Mouse (Mus musculus) neural tube, embryonic 15.5 days (tissue): ENCODE data around the gene 4930469K13Rik. TPM values are rescaled to one million over a fixed set of nuclear protein-coding genes. Genes with fewer than 3 reads are reported as not detected.

Source experiments
- ATAC-seq: fragments of 200-750 bp; cut with Nextera tagmentation; 2 replicates; pipeline ENCODE4 v1.8.0; 2017; ENCODE audit warnings: mild to moderate bottlenecking, moderate TSS enrichment, moderate library complexity; ENCODE audit not compliant: low FRiP score
- H3K27ac ChIP-seq: fragments of 300-500 bp; sonication (generic); replicated peaks from 2 replicates; pipeline ENCODE4 v1.5.1; 2015; ENCODE audit warnings: mild to moderate bottlenecking, inconsistent platforms
- H3K27me3 ChIP-seq: fragments of 300-500 bp; sonication (generic); replicated peaks from 2 replicates; pipeline ENCODE4 v1.6.1; 2015; ENCODE audit warnings: inconsistent platforms
- H3K36me3 ChIP-seq: fragments of 300-500 bp; sonication (generic); 2 replicates; pipeline ENCODE4 v1.6.1; 2015; ENCODE audit warnings: inconsistent platforms
- H3K4me1 ChIP-seq: fragments of 300-500 bp; sonication (generic); 2 replicates; pipeline ENCODE4 v1.6.1; 2015; ENCODE audit warnings: inconsistent platforms
- H3K4me2 ChIP-seq: fragments of 300-500 bp; sonication (generic); 2 replicates; pipeline ENCODE4 v1.6.1; 2015; ENCODE audit warnings: inconsistent platforms, mild to moderate bottlenecking, moderate library complexity
- H3K4me3 ChIP-seq: fragments of 300-500 bp; sonication (generic); replicated peaks from 2 replicates; pipeline ENCODE4 v1.5.1; 2015; ENCODE audit warnings: mild to moderate bottlenecking, inconsistent platforms
- H3K9ac ChIP-seq: fragments of 300-500 bp; sonication (generic); replicated peaks from 2 replicates; pipeline ENCODE4 v1.6.1; 2015; ENCODE audit warnings: mild to moderate bottlenecking, inconsistent platforms
- H3K9me3 ChIP-seq: fragments of 300-500 bp; sonication (generic); replicated peaks from 2 replicates; pipeline ENCODE4 v1.6.1; 2016; ENCODE audit warnings: inconsistent platforms
- WGBS: fragments of 180-500 bp; shearing (Covaris S2); methylation state at CpG from one replicate; pipeline ENCODE4 v1.1.7; 2015; ENCODE audit warnings: mixed read lengths; 5-methylcytosine and 5-hydroxymethylcytosine counted together
- polyA plus RNA-seq: library from polyadenylated mRNA; unstranded; fragments of >200 nt; fragmentation: Nextera tagmentation; extraction: Ambion mirVana; gene quantifications from 2 replicates; pipeline ENCODE4 v1.2.1, GENCODE M21; 2015

The 4930469K13Rik gene
- polyA plus RNA-seq, 1 experiment from 2014 or later = 24.1 TPM

- H3K4me2 ChIP-seq = no peak overlapping the region
- H3K9ac ChIP-seq = no peak overlapping the region
- H3K4me1 ChIP-seq = peaks cover 13% of the 10 kb centered on the region
- H3K4me3 ChIP-seq = no peak overlapping the region
- no peaks in the 10 kb centered on the region; the same call in 1 of the 2 replicates for H3K27me3 ChIP-seq
- WGBS = 75% methylated on average over 2 of the region's 2 CpGs
- H3K36me3 ChIP-seq = no peaks in the 10 kb centered on the region
- no peak overlapping the region for H3K27ac ChIP-seq
- H3K9me3 ChIP-seq = no peaks in the 10 kb centered on the region
- ATAC-seq = no peak
Observed at GRCm38 (mm10) chr11:34077870-34078269, 20.5 kb downstream of the 4930469K13Rik start.

DNA sequence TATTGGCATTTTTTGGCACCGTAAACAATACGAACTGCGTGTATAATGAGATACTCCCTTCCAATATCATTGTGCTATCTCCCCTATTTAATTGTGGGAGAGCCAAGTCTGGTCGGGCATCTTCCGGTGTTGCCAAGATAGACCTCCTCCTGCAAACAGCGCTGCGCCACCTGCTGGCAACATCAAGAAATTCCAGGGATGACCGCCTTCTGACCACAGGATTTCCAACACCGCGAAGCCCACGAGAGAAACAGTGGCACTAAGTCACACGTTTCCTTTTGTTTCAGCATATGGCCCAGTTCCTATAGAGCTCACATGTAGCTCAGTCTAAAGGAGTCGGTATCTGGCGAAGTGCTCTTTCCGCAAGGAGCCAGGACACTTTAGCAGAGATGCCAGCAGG, 24.6 kb downstream of the 4930469K13Rik start:
- H3K4me1 ChIP-seq = peaks cover 3% of the 10 kb centered on the region; the same call in 1 of the 2 replicates
- H3K4me2 ChIP-seq = peak overlapping the region; percentile 42

DNA sequence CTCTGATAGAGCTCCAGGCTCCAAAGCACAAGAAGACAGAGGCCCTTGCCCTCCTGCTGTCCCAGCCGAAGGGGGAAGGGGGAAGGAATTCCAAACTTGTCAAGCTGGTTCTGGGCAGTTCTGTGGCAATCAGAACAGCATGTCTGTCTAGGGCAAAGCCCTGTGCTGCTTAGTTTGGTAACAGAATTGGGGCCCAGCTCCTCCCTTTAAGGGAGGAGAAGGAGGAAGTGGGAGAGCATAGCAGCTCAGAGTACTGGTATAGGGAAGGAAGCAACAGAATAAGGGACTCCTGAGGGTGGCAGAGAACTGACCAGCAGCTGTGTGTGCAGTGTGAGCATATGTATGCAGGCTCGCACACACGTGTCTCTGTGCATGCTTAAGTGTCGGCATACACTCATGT, 26.0 kb downstream of the 4930469K13Rik start:
- Histone ChIP-seq H3K9me3 (no peaks in the 10 kb centered on the region), H3K27ac (no peak overlapping the region), H3K4me2 (no peak overlapping the region), H3K4me3 (no peak overlapping the region), H3K36me3 (no peaks in the 10 kb centered on the region), H3K27me3 (no peaks in the 10 kb centered on the region; the same call in 1 of the 2 replicates), H3K4me1 (peaks cover 3% of the 10 kb centered on the region; the same call in 1 of the 2 replicates), H3K9ac (no peak overlapping the region)
- WGBS = 77% methylated on average over 4 of the region's 4 CpGs
- ATAC-seq = no peak

More for the DNA sequence above, 24.6 kb downstream of the 4930469K13Rik start:
- H3K9me3 ChIP-seq = no peaks in the 10 kb centered on the region
- no peaks in the 10 kb centered on the region for H3K36me3 ChIP-seq
- no peaks in the 10 kb centered on the region; the same call in 1 of the 2 replicates for H3K27me3 ChIP-seq
- H3K9ac ChIP-seq = no peak overlapping the region
- no peak for ATAC-seq
- 17% methylated on average over 15 of the region's 15 CpGs for WGBS
- H3K4me3 ChIP-seq = no peak overlapping the region
- H3K27ac ChIP-seq = no peak overlapping the region

GRCm38 (mm10) chr11:34070596-34070995, 27.8 kb downstream of the 4930469K13Rik start:
- no peaks in the 10 kb centered on the region for H3K36me3 ChIP-seq
- no peak overlapping the region for H3K9ac ChIP-seq
- H3K27ac ChIP-seq = no peak overlapping the region
- no peak for ATAC-seq
- H3K4me1 ChIP-seq = peaks cover 3% of the 10 kb centered on the region; the same call in 1 of the 2 replicates
- no peak overlapping the region for H3K4me2 ChIP-seq
- no peaks in the 10 kb centered on the region; the same call in 1 of the 2 replicates for H3K27me3 ChIP-seq
- H3K4me3 ChIP-seq = no peak overlapping the region
- H3K9me3 ChIP-seq = 0 out of 2 replicates have a peak, but pooled peaks cover 5% of the 10 kb centered on the region

- Histone ChIP-seq H3K9ac (no peak overlapping the region), H3K27ac (no peak overlapping the region), H3K4me3 (no peak overlapping the region), H3K27me3 (no peaks in the 10 kb centered on the region), H3K9me3 (0 out of 2 replicates have a peak, but pooled peaks cover 5% of the 10 kb centered on the region), H3K36me3 (no peaks in the 10 kb centered on the region), H3K4me1 (no peaks in the 10 kb centered on the region), H3K4me2 (no peak overlapping the region)
- WGBS = 59% methylated on average over 5 of the region's 5 CpGs
- no peak for ATAC-seq
Observed at GRCm38 (mm10) chr11:34063702-34064485, 34.5 kb downstream of the 4930469K13Rik start.

- Histone ChIP-seq H3K4me2 (no peak overlapping the region), H3K36me3 (no peaks in the 10 kb centered on the region), H3K4me3 (no peak overlapping the region), H3K9ac (no peak overlapping the region), H3K9me3 (0 out of 2 replicates have a peak, but pooled peaks cover 5% of the 10 kb centered on the region), H3K4me1 (no peaks in the 10 kb centered on the region), H3K27ac (no peak overlapping the region), H3K27me3 (no peaks in the 10 kb centered on the region)
- ATAC-seq = no peak
- WGBS = 81% methylated on average over 2 of the region's 2 CpGs
Observed at GRCm38 (mm10) chr11:34063257-34063656, 35.1 kb downstream of the 4930469K13Rik start.

DNA sequence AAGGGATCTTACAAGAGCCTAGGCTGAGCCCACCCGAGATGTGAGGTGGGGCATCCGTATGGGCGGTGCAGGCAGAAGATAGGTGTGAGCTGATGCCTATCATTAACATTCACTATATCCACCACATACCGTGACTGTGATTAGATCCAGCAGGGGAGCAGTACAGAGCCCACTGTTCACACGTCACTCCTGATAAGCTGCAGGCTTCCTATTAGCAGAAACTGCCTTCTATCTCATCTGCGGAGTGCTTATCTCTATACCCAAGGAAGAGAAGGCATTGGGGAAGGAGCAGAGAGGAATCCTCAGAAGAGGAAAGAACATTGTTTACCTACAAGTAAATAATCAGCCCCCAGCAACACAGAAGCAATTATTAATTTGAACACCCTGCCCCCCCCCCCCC, 36.6 kb downstream of the 4930469K13Rik start:
- Histone ChIP-seq H3K4me1 (no peaks in the 10 kb centered on the region), H3K9ac (no peak overlapping the region), H3K9me3 (0 out of 2 replicates have a peak, but pooled peaks cover 5% of the 10 kb centered on the region), H3K27me3 (no peaks in the 10 kb centered on the region), H3K4me3 (no peak overlapping the region), H3K4me2 (no peak overlapping the region), H3K27ac (no peak overlapping the region), H3K36me3 (no peaks in the 10 kb centered on the region)
- WGBS = 62% methylated on average over 6 of the region's 6 CpGs
- no peak for ATAC-seq

DNA sequence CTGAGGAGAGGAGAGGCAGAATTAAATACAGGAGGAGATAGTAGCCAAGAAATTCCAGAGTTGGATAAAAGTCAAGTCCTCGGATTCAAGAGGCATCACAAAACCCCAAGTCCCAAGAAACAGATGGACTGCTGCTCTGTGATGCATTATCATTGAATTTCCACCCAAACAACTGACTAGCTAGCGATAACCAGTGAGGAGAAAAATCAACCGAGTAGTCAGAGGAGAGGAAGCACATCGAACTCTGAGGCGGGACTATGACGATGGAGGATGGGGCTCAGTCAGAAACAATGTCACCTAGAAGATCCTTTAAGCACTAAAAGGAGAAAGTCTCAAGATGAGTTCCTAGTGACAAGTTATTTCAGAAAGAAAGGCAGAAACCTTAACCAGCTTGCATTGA, 39.4 kb downstream of the 4930469K13Rik start:
- H3K27me3 ChIP-seq = no peaks in the 10 kb centered on the region
- H3K9me3 ChIP-seq = no peaks in the 10 kb centered on the region
- H3K4me1 ChIP-seq = no peaks in the 10 kb centered on the region
- no peaks in the 10 kb centered on the region for H3K36me3 ChIP-seq
- no peak for ATAC-seq
- no peak overlapping the region for H3K9ac ChIP-seq
- no peak overlapping the region for H3K4me2 ChIP-seq
- no peak overlapping the region for H3K27ac ChIP-seq
- WGBS = 94% methylated on average over 6 of the region's 6 CpGs
- H3K4me3 ChIP-seq = no peak overlapping the region

- no peaks in the 10 kb centered on the region for H3K27me3 ChIP-seq
- H3K27ac ChIP-seq = no peak overlapping the region
- no peaks in the 10 kb centered on the region for H3K36me3 ChIP-seq
- no peak for ATAC-seq
- no peak overlapping the region for H3K4me3 ChIP-seq
- no peaks in the 10 kb centered on the region for H3K9me3 ChIP-seq
- no peak overlapping the region for H3K4me2 ChIP-seq
- no peak overlapping the region for H3K9ac ChIP-seq
- H3K4me1 ChIP-seq = no peaks in the 10 kb centered on the region
Observed at GRCm38 (mm10) chr11:34058332-34058731, 40.0 kb downstream of the 4930469K13Rik start.

GRCm38 (mm10) chr11:34056715-34057114, 41.6 kb downstream of the 4930469K13Rik start:
- WGBS = 90% methylated on average over 1 of the region's 1 CpGs
- ATAC-seq = no peak
- no peak overlapping the region for H3K27ac ChIP-seq

DNA sequence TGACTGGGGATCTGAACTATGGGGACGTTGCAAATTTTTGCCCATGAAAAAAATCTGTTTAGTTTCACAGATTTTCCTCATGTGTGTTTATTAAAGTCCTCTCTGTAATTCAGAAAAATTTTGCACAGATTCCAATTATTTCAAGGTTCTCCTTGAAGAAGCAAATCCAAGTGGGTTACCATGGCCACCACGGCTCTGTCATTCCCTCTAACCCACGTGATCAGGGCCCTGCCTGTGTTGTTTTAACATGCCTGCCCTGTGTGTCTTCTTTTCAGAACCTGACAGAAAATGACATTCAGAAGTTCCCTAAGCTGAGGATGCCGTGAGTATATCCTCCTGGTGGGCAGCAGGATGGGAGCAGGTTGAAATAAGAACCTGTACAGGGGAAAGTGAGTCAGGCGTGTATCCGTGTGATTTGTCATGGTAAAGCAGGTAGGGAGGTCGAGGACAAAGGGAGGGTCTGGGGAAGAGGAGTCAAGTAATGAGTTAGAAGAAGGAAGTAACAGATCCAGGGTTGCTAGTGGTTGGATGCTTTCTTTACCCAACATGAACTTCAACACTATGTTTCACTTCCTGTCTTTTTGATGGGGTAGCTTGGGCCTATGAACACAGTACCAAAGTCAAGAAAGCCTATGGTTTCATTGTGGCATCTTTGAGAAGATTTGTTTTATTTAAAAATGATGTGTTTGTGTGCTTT, 44.2 kb downstream of the 4930469K13Rik start:
- ATAC-seq = no peak
- no peak overlapping the region for H3K27ac ChIP-seq
- H3K9ac ChIP-seq = no peak overlapping the region
- H3K4me1 ChIP-seq = no peaks in the 10 kb centered on the region
- H3K27me3 ChIP-seq = no peaks in the 10 kb centered on the region
- H3K9me3 ChIP-seq = no peaks in the 10 kb centered on the region
- H3K4me2 ChIP-seq = no peak overlapping the region
- H3K36me3 ChIP-seq = no peaks in the 10 kb centered on the region
- no peak overlapping the region for H3K4me3 ChIP-seq
- WGBS = 84% methylated on average over 7 of the region's 7 CpGs

More at GRCm38 (mm10) chr11:34056715-34057114, 41.6 kb downstream of the 4930469K13Rik start:
- Histone ChIP-seq H3K4me3 (no peak overlapping the region), H3K4me1 (no peaks in the 10 kb centered on the region), H3K9me3 (no peaks in the 10 kb centered on the region), H3K4me2 (no peak overlapping the region), H3K36me3 (no peaks in the 10 kb centered on the region), H3K9ac (no peak overlapping the region), H3K27me3 (no peaks in the 10 kb centered on the region)
